22 mouse cellular contexts compared by ENCODE assay signal in the genomic region with DNA sequence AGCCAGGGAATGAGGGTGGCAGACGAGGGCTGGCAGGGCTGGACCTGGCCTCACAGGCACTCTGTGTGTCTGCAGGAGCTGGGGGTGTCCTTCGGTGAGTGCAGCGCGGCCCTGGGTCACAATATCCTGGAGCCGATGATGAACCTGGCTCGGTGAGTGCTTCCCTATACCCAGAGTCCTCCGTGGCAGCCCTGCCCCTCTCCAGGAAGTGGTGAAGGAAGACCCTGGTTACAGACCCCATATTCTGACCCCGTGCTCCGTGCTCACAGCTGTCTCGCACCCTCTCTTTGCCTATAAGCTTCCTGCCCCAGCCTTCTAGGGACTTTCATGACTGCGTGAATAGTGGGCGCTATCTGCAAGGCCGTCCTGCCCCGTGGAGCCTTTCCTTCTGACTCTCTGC. TPM values are rescaled to one million over a fixed set of nuclear protein-coding genes. Genes with fewer than 3 reads are reported as not detected.
"Had no signal": no experiment of that assay in that cellular context is flagged by ENCODE, and none has a peak within 500 bp of the region (broad histone marks: within the 10 kb centered on the region; RNA-seq: fewer than 3 reads in every experiment).

No protein-coding gene starts in this region.

- H3K4me1 ChIP-seq: limb, embryonic 12.5 days; midbrain, embryonic 15.5 days; neural tube, embryonic 13.5 days had no signal

- H3K27ac ChIP-seq: limb, embryonic 12.5 days; limb, embryonic 15.5 days; liver, embryonic 15.5 days; lung, embryonic 15.5 days; midbrain, embryonic 15.5 days; neural tube, embryonic 13.5 days; stomach, embryonic 15.5 days had no signal

- H3K27me3 ChIP-seq: limb, embryonic 12.5 days; limb, embryonic 15.5 days; liver, embryonic 15.5 days; lung, embryonic 15.5 days; midbrain, embryonic 15.5 days; neural tube, embryonic 13.5 days; stomach, embryonic 15.5 days had no signal

- ATAC-seq: intestine, embryonic 16.5 days; midbrain, embryonic 15.5 days had no signal

- H3K9me3 ChIP-seq: limb, embryonic 15.5 days; liver, embryonic 15.5 days; lung, embryonic 15.5 days; midbrain, embryonic 15.5 days; neural tube, embryonic 13.5 days; stomach, embryonic 15.5 days had no signal

- DNase-seq: kidney, adult 18-20 months; kidney, adult 9 months; kidney, postnatal 14 days; kidney, postnatal 4 days; left cerebral cortex, postnatal 4 days; lung, adult 18-20 months; lung, postnatal 10 days; lung, postnatal 36 days; retina, postnatal 1 day; right cerebral cortex, postnatal 25 days; spleen, adult 18-20 months had no signal

- H3K36me3 ChIP-seq: limb, embryonic 12.5 days; limb, embryonic 15.5 days; liver, embryonic 15.5 days; lung, embryonic 15.5 days; midbrain, embryonic 15.5 days; neural tube, embryonic 13.5 days; stomach, embryonic 15.5 days had no signal

- H3K4me3 ChIP-seq: limb, embryonic 12.5 days; limb, embryonic 15.5 days; liver, embryonic 15.5 days; lung, embryonic 15.5 days; midbrain, embryonic 15.5 days; myocyte; neural tube, embryonic 13.5 days; stomach, embryonic 15.5 days had no signal

RNA-seq across cellular contexts. Expression of a gene that starts 33.3 kb away (rescaled TPM):
- total RNA-seq: layer of hippocampus, adult 18-20 months; left cerebral cortex, postnatal 14 days had no signal
- polyA plus RNA-seq: midbrain, embryonic 15.5 days had no signal
